Mouse (Mus musculus): Measurements from ENCODE around the gene Tmem160. TPM values are rescaled to one million over a fixed set of nuclear protein-coding genes. Genes with fewer than 3 reads are reported as not detected.

The Tmem160 gene
- polyA plus RNA-seq, 1 experiment from 2014 or later = 75.0 TPM

GRCm38 (mm10) chr7:16433352-16433971 is 19.1 kb upstream of the Tmem160 start:
- TF ChIP-seq CTCF (IDR thresholded peaks at IDR 0.05; ENCODE audit: low read depth) (no peak), EP300 (optimal IDR thresholded peaks at IDR 0.05) (no peak)
- Histone ChIP-seq H3K9me3 (ENCODE audit: control insufficient read depth, low read length) (no peaks in the 10 kb centered on the region), H3K9ac (ENCODE audit: low read length) (no peak overlapping the region), H3K4me2 (replicated peaks; ENCODE audit: low read depth) (no peak overlapping the region), H3K36me3 (ENCODE audit: control insufficient read depth, insufficient read depth, low read length) (peaks cover 55% of the 10 kb centered on the region), H3K4me3 (ENCODE audit: low read depth, low read length) (no peak overlapping the region), H3K27me3 (ENCODE audit: control insufficient read depth, insufficient read depth, low read length) (no peaks in the 10 kb centered on the region), H3K27ac (replicated peaks) (no peak overlapping the region), H3K4me1 (replicated peaks; ENCODE audit: control insufficient read depth, insufficient read depth) (no peaks in the 10 kb centered on the region)
- WGBS = 61% methylated on average over 3 of the region's 3 CpGs
- ATAC-seq (ENCODE audit: low FRiP score, low TSS enrichment) (peak; percentile 28; the same call in 1 of the 2 replicates), DNase-seq (ENCODE audit: low spot score) (no peak)

GRCm38 (mm10) chr7:16435088-16435487 is 17.5 kb upstream of the Tmem160 start:
- peaks cover 41% of the 10 kb centered on the region for H3K36me3 ChIP-seq (ENCODE audit: control insufficient read depth, insufficient read depth, low read length)
- ATAC-seq (ENCODE audit: low FRiP score, low TSS enrichment) = 0 out of 2 replicates have a peak, but pooled peaks have one; percentile 19

GRCm38 (mm10) chr7:16441241-16441640 is 11.3 kb upstream of the Tmem160 start:
- Histone ChIP-seq H3K4me2 (replicated peaks; ENCODE audit: low read depth) (no peak overlapping the region), H3K36me3 (ENCODE audit: control insufficient read depth, insufficient read depth, low read length) (peaks cover 5% of the 10 kb centered on the region; the same call in 1 of the 2 replicates), H3K9ac (ENCODE audit: low read length) (no peak overlapping the region), H3K27ac (replicated peaks) (no peak overlapping the region), H3K27me3 (ENCODE audit: control insufficient read depth, insufficient read depth, low read length) (no peaks in the 10 kb centered on the region), H3K9me3 (ENCODE audit: control insufficient read depth, low read length) (no peaks in the 10 kb centered on the region), H3K4me1 (replicated peaks; ENCODE audit: control insufficient read depth, insufficient read depth) (no peaks in the 10 kb centered on the region), H3K4me3 (ENCODE audit: low read depth, low read length) (no peak overlapping the region)
- DNase-seq (ENCODE audit: low spot score) = no peak
- TF ChIP-seq CTCF (IDR thresholded peaks at IDR 0.05; ENCODE audit: low read depth) (peak; percentile 50), EP300 (optimal IDR thresholded peaks at IDR 0.05) (no peak)
- no peak for ATAC-seq (ENCODE audit: low FRiP score, low TSS enrichment)

More at GRCm38 (mm10) chr7:16435088-16435487, 17.5 kb upstream of the Tmem160 start:
- Histone ChIP-seq H3K4me1 (replicated peaks; ENCODE audit: control insufficient read depth, insufficient read depth) (no peaks in the 10 kb centered on the region), H3K9me3 (ENCODE audit: control insufficient read depth, low read length) (no peaks in the 10 kb centered on the region), H3K4me2 (replicated peaks; ENCODE audit: low read depth) (no peak overlapping the region), H3K27ac (replicated peaks) (no peak overlapping the region), H3K27me3 (ENCODE audit: control insufficient read depth, insufficient read depth, low read length) (no peaks in the 10 kb centered on the region), H3K4me3 (ENCODE audit: low read depth, low read length) (no peak overlapping the region), H3K9ac (ENCODE audit: low read length) (no peak overlapping the region)
- 79% methylated on average over 9 of the region's 9 CpGs for WGBS
- no peak for DNase-seq (ENCODE audit: low spot score)
- TF ChIP-seq EP300 (optimal IDR thresholded peaks at IDR 0.05) = no peak
- TF ChIP-seq CTCF (IDR thresholded peaks at IDR 0.05; ENCODE audit: low read depth) = no peak

- TF ChIP-seq CTCF (IDR thresholded peaks at IDR 0.05; ENCODE audit: low read depth) = no peak
- TF ChIP-seq EP300 (optimal IDR thresholded peaks at IDR 0.05) = no peak
These were observed 923 bp upstream of the Tmem160 start for GRCm38 (mm10) chr7:16451656-16452055.

GRCm38 (mm10) chr7:16453118-16453711 is 636 bp downstream of the Tmem160 start:
- under 1% methylated on average over 23 of the region's 23 CpGs for WGBS
- H3K27me3 ChIP-seq (ENCODE audit: control insufficient read depth, insufficient read depth, low read length) = no peaks in the 10 kb centered on the region
- DNase-seq (ENCODE audit: low spot score) = peak; percentile 38

More at GRCm38 (mm10) chr7:16451656-16452055, 923 bp upstream of the Tmem160 start:
- Histone ChIP-seq H3K36me3 (ENCODE audit: control insufficient read depth, insufficient read depth, low read length) (no peaks in the 10 kb centered on the region), H3K4me2 (replicated peaks; ENCODE audit: low read depth) (no peak overlapping the region), H3K27ac (replicated peaks) (no peak overlapping the region), H3K4me1 (replicated peaks; ENCODE audit: control insufficient read depth, insufficient read depth) (0 out of 2 replicates have a peak, but pooled peaks cover 2% of the 10 kb centered on the region), H3K9ac (ENCODE audit: low read length) (no peak overlapping the region), H3K27me3 (ENCODE audit: control insufficient read depth, insufficient read depth, low read length) (no peaks in the 10 kb centered on the region), H3K9me3 (ENCODE audit: control insufficient read depth, low read length) (no peaks in the 10 kb centered on the region), H3K4me3 (ENCODE audit: low read depth, low read length) (no peak overlapping the region)
- WGBS = 76% methylated on average over 6 of the region's 6 CpGs
- DNase-seq (ENCODE audit: low spot score) = no peak
- ATAC-seq (ENCODE audit: low FRiP score, low TSS enrichment) = no peak

GRCm38 (mm10) chr7:16455016-16455415 is 2.4 kb downstream of the Tmem160 start:
- no peak for DNase-seq (ENCODE audit: low spot score)
- Histone ChIP-seq H3K4me3 (ENCODE audit: low read depth, low read length) (no peak overlapping the region), H3K9me3 (ENCODE audit: control insufficient read depth, low read length) (no peaks in the 10 kb centered on the region), H3K9ac (ENCODE audit: low read length) (no peak overlapping the region), H3K36me3 (ENCODE audit: control insufficient read depth, insufficient read depth, low read length) (no peaks in the 10 kb centered on the region), H3K27me3 (ENCODE audit: control insufficient read depth, insufficient read depth, low read length) (no peaks in the 10 kb centered on the region), H3K4me1 (replicated peaks; ENCODE audit: control insufficient read depth, insufficient read depth) (0 out of 2 replicates have a peak, but pooled peaks cover 2% of the 10 kb centered on the region), H3K27ac (replicated peaks) (no peak overlapping the region), H3K4me2 (replicated peaks; ENCODE audit: low read depth) (no peak overlapping the region)
- no peak for ATAC-seq (ENCODE audit: low FRiP score, low TSS enrichment)
- 89% methylated on average over 14 of the region's 14 CpGs for WGBS
- TF ChIP-seq EP300 (optimal IDR thresholded peaks at IDR 0.05) = no peak
- no peak for TF ChIP-seq CTCF (IDR thresholded peaks at IDR 0.05; ENCODE audit: low read depth)

More at GRCm38 (mm10) chr7:16453118-16453711, 636 bp downstream of the Tmem160 start:
- TF ChIP-seq CTCF (IDR thresholded peaks at IDR 0.05; ENCODE audit: low read depth) = no peak
- TF ChIP-seq EP300 (optimal IDR thresholded peaks at IDR 0.05) = no peak
- H3K4me2 ChIP-seq (replicated peaks; ENCODE audit: low read depth) = peak overlapping the region; percentile 97
- no peaks in the 10 kb centered on the region for H3K36me3 ChIP-seq (ENCODE audit: control insufficient read depth, insufficient read depth, low read length)
- H3K4me3 ChIP-seq (ENCODE audit: low read depth, low read length) = peak overlapping the region; percentile 81
- peak overlapping the region; percentile 71 for H3K9ac ChIP-seq (ENCODE audit: low read length)
- H3K9me3 ChIP-seq (ENCODE audit: control insufficient read depth, low read length) = no peaks in the 10 kb centered on the region
- peak; percentile 43 for ATAC-seq (ENCODE audit: low FRiP score, low TSS enrichment)
- 0 out of 2 replicates have a peak, but pooled peaks cover 2% of the 10 kb centered on the region for H3K4me1 ChIP-seq (replicated peaks; ENCODE audit: control insufficient read depth, insufficient read depth)
- peak overlapping the region; percentile 53 for H3K27ac ChIP-seq (replicated peaks)
